Mouse (Mus musculus) urinary bladder, adult 18-20 months (tissue): ENCODE results near the gene Pxylp1.

Source experiments
- DNase-seq, 2 experiments: peaks; one replicate each; pipeline ENCODE4 v3.0.0; 2022; ENCODE audit warnings: low spot score in 2 of 2, mixed read lengths in 2 of 2

Pxylp1 gene

GRCm38 (mm10) chr9:96860380-96861091 is 31.9 kb downstream of the Pxylp1 start:
- no peak for DNase-seq

GRCm38 (mm10) chr9:96859027-96859426 is 33.4 kb downstream of the Pxylp1 start:
- DNase-seq, result no peak

- no peak for DNase-seq
Observed at GRCm38 (mm10) chr9:96857838-96858237, 34.6 kb downstream of the Pxylp1 start.

GRCm38 (mm10) chr9:96853300-96854186 is 38.9 kb downstream of the Pxylp1 start:
- DNase-seq, result no peak

GRCm38 (mm10) chr9:96851634-96852033 is 40.8 kb downstream of the Pxylp1 start:
- DNase-seq, result no peak

- no peak for DNase-seq
Observed at GRCm38 (mm10) chr9:96851036-96851435, 41.4 kb downstream of the Pxylp1 start.

- no peak for DNase-seq
Observed at GRCm38 (mm10) chr9:96849012-96849411, 43.5 kb downstream of the Pxylp1 start.

- DNase-seq, result no peak
Observed at GRCm38 (mm10) chr9:96846361-96846760, 46.1 kb downstream of the Pxylp1 start.

- DNase-seq, result peak in 1 of 2 experiments; percentile 28
Observed at GRCm38 (mm10) chr9:96844798-96845209, 47.7 kb downstream of the Pxylp1 start.

- no peak for DNase-seq
Observed at GRCm38 (mm10) chr9:96839376-96839775, 53.1 kb downstream of the Pxylp1 start.

- DNase-seq, result no peak
Observed at GRCm38 (mm10) chr9:96838864-96839263, 53.6 kb downstream of the Pxylp1 start.

- no peak for DNase-seq
Observed at GRCm38 (mm10) chr9:96837781-96838420, 54.6 kb downstream of the Pxylp1 start.

GRCm38 (mm10) chr9:96836984-96837383 is 55.5 kb downstream of the Pxylp1 start:
- no peak for DNase-seq

GRCm38 (mm10) chr9:96835374-96835921 is 57.0 kb downstream of the Pxylp1 start:
- no peak for DNase-seq

- DNase-seq, result no peak
Observed at GRCm38 (mm10) chr9:96833606-96834005, 58.9 kb downstream of the Pxylp1 start.

GRCm38 (mm10) chr9:96832516-96832915 is 60.0 kb downstream of the Pxylp1 start:
- DNase-seq, result no peak

GRCm38 (mm10) chr9:96830856-96831359 is 61.6 kb downstream of the Pxylp1 start:
- DNase-seq, result no peak

GRCm38 (mm10) chr9:96829682-96830081 is 62.8 kb downstream of the Pxylp1 start:
- no peak for DNase-seq

GRCm38 (mm10) chr9:96828071-96828470 is 64.4 kb downstream of the Pxylp1 start:
- DNase-seq, result no peak

GRCm38 (mm10) chr9:96827002-96827785 is 65.3 kb downstream of the Pxylp1 start:
- DNase-seq, result no peak

- no peak for DNase-seq
Observed at GRCm38 (mm10) chr9:96824857-96825256, 67.6 kb downstream of the Pxylp1 start.
